Mouse (Mus musculus) megakaryocyte, embryonic 14.5 days (primary cell): ENCODE measurements at regions not wholly inside any gene's neighbourhood (a gene's known extent, or its start where the extent isn't known, plus 50 kb on each side); places are given as distances from the start of the nearest gene placed in this dataset.

Experiments
- FLI1 ChIP-seq: IDR thresholded peaks from 2 replicates; pipeline ENCODE4 v1.6.1; 2012; ENCODE audit warnings: low read length, inconsistent platforms, mixed read lengths
- GATA1 ChIP-seq: IDR thresholded peaks from 3 replicates; pipeline ENCODE4 v1.6.1; 2012; ENCODE audit warnings: mixed read lengths, low read length, inconsistent platforms, borderline replicate concordance

GRCm38 (mm10) chr3:56863591-56863990, 438.2 kb downstream of the Tm4sf1 start:
- TF ChIP-seq GATA1 (no peak), FLI1 (no peak)
